ENCODE assay signal across 15 mouse cellular contexts in genomic region chr12:119157068-119157467, GRCm38 (mm10).
A peak's percentile ranks its signal among the peaks of the same experiment; 100 is the strongest.
DNase-seq lines count a peak whose midpoint lies in the region; ATAC-seq lines count a peak whose summit lies in the region.
"Had no signal": no experiment of that assay in that cellular context is flagged by ENCODE, and none has a peak within 500 bp of the region (broad histone marks: within the 10 kb centered on the region; RNA-seq: fewer than 3 reads in every experiment).

No protein-coding gene starts in this region.

- 0 out of 2 replicates have a peak overlapping the region, but pooled peaks have one; percentile 30 for H3K4me2 ChIP-seq in heart, embryonic 16.5 days (ENCODE audit: low read depth, low read length)
- H3K4me2 ChIP-seq: forebrain, embryonic 15.5 days; liver, embryonic 15.5 days; midbrain, embryonic 15.5 days had no signal

- no peak overlapping the region for H3K9ac ChIP-seq in heart, embryonic 16.5 days (ENCODE audit: low read length)
- H3K9ac ChIP-seq: forebrain, embryonic 15.5 days; liver, embryonic 15.5 days; midbrain, embryonic 15.5 days had no signal

- no peaks in the 10 kb centered on the region for H3K4me1 ChIP-seq in heart, embryonic 16.5 days (ENCODE audit: control insufficient read depth, insufficient read depth, low read length)
- H3K4me1 ChIP-seq: forebrain, embryonic 15.5 days; liver, embryonic 15.5 days; midbrain, embryonic 15.5 days had no signal

- DNase-seq in heart, adult 11 months: no peak
- peak; percentile 16 to 21 for DNase-seq in B cell, adult 2 months
- peak; percentile 28 for DNase-seq in c-Kit-positive CD71-negative TER-119-negative erythroid progenitor cells, embryonic 14.5 days (ENCODE audit: low read depth)
- no peak for DNase-seq in left cerebral cortex, adult 8-10 months (ENCODE audit: low spot score in 2 of 2)
- DNase-seq in ovary, postnatal 10 days (ENCODE audit: low spot score): no peak
- DNase-seq in cerebellum, adult 8-10 months: no peak
- DNase-seq: cerebellum, adult 9-10 months; heart, postnatal 4 days; kidney, adult 2 months; spleen, adult 18-20 months had no signal

- H3K9me3 ChIP-seq in heart, embryonic 16.5 days (replicated peaks; ENCODE audit: control insufficient read depth, low read length): no peaks in the 10 kb centered on the region
- H3K9me3 ChIP-seq: forebrain, embryonic 15.5 days; liver, embryonic 15.5 days; midbrain, embryonic 15.5 days had no signal

- H3K36me3 ChIP-seq in heart, embryonic 16.5 days (ENCODE audit: control insufficient read depth, insufficient read depth): no peaks in the 10 kb centered on the region
- H3K36me3 ChIP-seq: forebrain, embryonic 15.5 days; liver, embryonic 15.5 days; midbrain, embryonic 15.5 days had no signal

- no peak overlapping the region for H3K4me3 ChIP-seq in heart, embryonic 16.5 days (ENCODE audit: low read length)
- H3K4me3 ChIP-seq: forebrain, embryonic 15.5 days; liver, embryonic 15.5 days; midbrain, embryonic 15.5 days had no signal

- ATAC-seq in heart, embryonic 16.5 days (replicated peaks; ENCODE audit: extremely low read depth, insufficient read depth, low FRiP score): 0 out of 2 replicates have a peak, but pooled peaks have one; percentile 37
- ATAC-seq in megakaryocyte-erythroid progenitor cell, adult 5-6 weeks (replicated peaks; ENCODE audit: low FRiP score, low TSS enrichment, poor library complexity, severe bottlenecking): peak; percentile 59
- ATAC-seq: forebrain, embryonic 15.5 days; midbrain, embryonic 15.5 days had no signal

- H3K27me3 ChIP-seq in heart, embryonic 16.5 days (ENCODE audit: control insufficient read depth, insufficient read depth, low read length): no peaks in the 10 kb centered on the region
- H3K27me3 ChIP-seq: forebrain, embryonic 15.5 days; liver, embryonic 15.5 days; midbrain, embryonic 15.5 days had no signal

- no peak overlapping the region for H3K27ac ChIP-seq in heart, embryonic 16.5 days (ENCODE audit: low read length)
- H3K27ac ChIP-seq: forebrain, embryonic 15.5 days; liver, embryonic 15.5 days; midbrain, embryonic 15.5 days had no signal

- 79% methylated on average over 3 of the region's 3 CpGs for WGBS in heart, embryonic 16.5 days

Comparison
In these comparisons a context has a peak if more than half of its experiments do, and no peak if none do; other contexts are left out.
1. DNase-seq: peak in B cell, adult 2 months (2 of 2) and c-Kit-positive CD71-negative TER-119-negative erythroid progenitor cells, embryonic 14.5 days (single experiment); none in heart, adult 11 months (single experiment), left cerebral cortex, adult 8-10 months (0 of 2), ovary, postnatal 10 days (single experiment) and cerebellum, adult 8-10 months (single experiment).